Mouse (Mus musculus) small intestine, adult 2 months (tissue): ENCODE measurements around the gene Tmem63b. TPM values are rescaled to one million over a fixed set of nuclear protein-coding genes. Genes with fewer than 3 reads are reported as not detected.
A peak's percentile ranks its signal among the peaks of the same experiment; 100 is the strongest.

Experiments used
- H3K27ac ChIP-seq: fragments of 200-500 bp; 2 replicates; pipeline ENCODE4 v1.5.1; 2012; ENCODE audit warnings: low read depth, low read length, control low read depth, inconsistent platforms; ENCODE audit not compliant: insufficient read depth
- H3K27me3 ChIP-seq: fragments of 200-500 bp; 2 replicates; pipeline ENCODE4 v1.6.1; 2012; ENCODE audit warnings: mild to moderate bottlenecking, moderate library complexity, low read length, inconsistent platforms; ENCODE audit not compliant: control insufficient read depth, insufficient read depth
- H3K36me3 ChIP-seq: fragments of 200-500 bp; 2 replicates; pipeline ENCODE4 v1.6.1; 2012; ENCODE audit warnings: mild to moderate bottlenecking, low read length, control low read depth, inconsistent platforms; ENCODE audit not compliant: control insufficient read depth, insufficient read depth
- H3K4me1 ChIP-seq: fragments of 200-500 bp; 2 replicates; pipeline ENCODE4 v1.6.1; 2012; ENCODE audit warnings: low read length, inconsistent platforms, mixed read lengths; ENCODE audit not compliant: control insufficient read depth, insufficient read depth, insufficient read length
- H3K4me3 ChIP-seq: fragments of 200-500 bp; 2 replicates; pipeline ENCODE4 v1.5.1; 2012; ENCODE audit warnings: low read depth, mild to moderate bottlenecking, control low read depth, inconsistent platforms, low read length, moderate library complexity
- CTCF ChIP-seq: fragments of 200-500 bp; IDR thresholded peaks from 2 replicates; pipeline ENCODE4 v1.5.1; 2012; ENCODE audit warnings: low read depth, mild to moderate bottlenecking, control low read depth, inconsistent platforms, low read length, moderate library complexity, mixed read lengths; ENCODE audit not compliant: insufficient replicate concordance, insufficient read length; ENCODE audit errors: extremely low read depth
- POLR2A ChIP-seq: fragments of 200-500 bp; IDR thresholded peaks from 2 replicates; pipeline ENCODE4 v1.6.1; 2012; ENCODE audit warnings: low read depth, mild to moderate bottlenecking, control low read depth, inconsistent platforms, low read length, moderate library complexity
- WGBS: fragments of 180-500 bp; shearing (Covaris S2); methylation state at CpG from one replicate; pipeline ENCODE4 v1.1.7; 2018; 5-methylcytosine and 5-hydroxymethylcytosine counted together
- polyA plus RNA-seq: library from polyadenylated mRNA; depleted of rRNA; stranded (reverse); fragments of >200 nt; gene quantifications from 2 replicates; pipeline ENCODE4 v1.2.3, GENCODE M21; 2012

Tmem63b gene
- polyA plus RNA-seq, 1 experiment: 65.0 TPM

DNA sequence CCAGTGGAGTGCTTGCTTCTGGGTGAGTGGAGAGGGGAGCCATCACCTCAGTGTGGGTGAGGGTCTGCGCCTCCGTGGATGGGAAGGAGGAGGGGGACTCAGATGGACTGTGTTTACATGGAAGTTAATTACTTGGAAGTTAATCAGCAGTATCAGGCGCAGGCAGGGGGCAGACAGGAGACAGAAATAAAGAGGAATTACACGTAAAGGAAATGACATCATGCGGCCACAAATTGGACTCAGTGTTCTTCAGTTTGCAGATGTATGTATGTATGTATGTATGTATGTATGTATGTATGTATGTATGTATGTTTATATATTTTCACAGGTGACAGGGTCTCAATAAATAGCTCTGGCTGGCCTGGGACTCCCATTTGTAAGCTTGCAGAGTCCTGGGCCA, 20.1 kb upstream of the Tmem63b start:
- Histone ChIP-seq H3K4me3 (no peak overlapping the region), H3K4me1 (peaks cover 9% of the 10 kb centered on the region), H3K36me3 (no peaks in the 10 kb centered on the region), H3K27me3 (no peaks in the 10 kb centered on the region), H3K27ac (no peak overlapping the region)
- WGBS: 68% methylated on average over 5 of the region's 5 CpGs
- TF ChIP-seq POLR2A (no peak), CTCF (no peak)

- H3K4me1 ChIP-seq: peaks cover 26% of the 10 kb centered on the region
- no peaks in the 10 kb centered on the region for H3K27me3 ChIP-seq
- no peak overlapping the region for H3K27ac ChIP-seq
- no peak overlapping the region for H3K4me3 ChIP-seq
- peaks cover 3% of the 10 kb centered on the region for H3K36me3 ChIP-seq
- 73% methylated on average over 7 of the region's 7 CpGs for WGBS
- TF ChIP-seq CTCF (no peak), POLR2A (no peak)
Measured at GRCm38 (mm10) chr17:45703187-45703586, 16.5 kb upstream of the Tmem63b start.

- H3K4me3 ChIP-seq: no peak overlapping the region
- TF ChIP-seq CTCF (no peak), POLR2A (no peak)
- H3K27me3 ChIP-seq: no peaks in the 10 kb centered on the region
- no peak overlapping the region for H3K27ac ChIP-seq
- peaks cover 30% of the 10 kb centered on the region for H3K4me1 ChIP-seq
- 20% methylated on average over 4 of the region's 4 CpGs for WGBS
- H3K36me3 ChIP-seq: peaks cover 6% of the 10 kb centered on the region
Measured at GRCm38 (mm10) chr17:45702254-45702653, 15.5 kb upstream of the Tmem63b start.

DNA sequence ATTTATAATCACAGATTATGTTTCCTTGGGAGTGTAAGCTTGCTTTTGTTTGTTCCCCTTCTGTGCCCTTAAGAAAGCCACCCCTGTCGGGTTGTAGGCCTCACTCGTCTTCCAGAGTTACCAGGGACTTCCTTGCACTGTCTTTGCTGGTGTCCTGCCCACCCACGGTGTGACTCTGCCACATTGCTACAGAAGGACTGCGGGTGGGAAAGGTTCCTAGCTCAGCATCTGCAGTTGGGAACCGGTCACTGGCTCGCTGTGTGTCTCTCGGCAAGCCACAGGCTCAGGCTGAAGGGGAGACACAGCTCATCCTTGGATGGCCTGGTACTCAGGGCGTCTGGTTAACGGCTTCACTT, 14.5 kb upstream of the Tmem63b start:
- WGBS: 64% methylated on average over 9 of the region's 9 CpGs
- TF ChIP-seq CTCF (no peak), POLR2A (no peak)
- Histone ChIP-seq H3K27ac (no peak overlapping the region), H3K4me1 (peaks cover 30% of the 10 kb centered on the region), H3K4me3 (no peak overlapping the region), H3K27me3 (no peaks in the 10 kb centered on the region), H3K36me3 (peaks cover 6% of the 10 kb centered on the region)

DNA sequence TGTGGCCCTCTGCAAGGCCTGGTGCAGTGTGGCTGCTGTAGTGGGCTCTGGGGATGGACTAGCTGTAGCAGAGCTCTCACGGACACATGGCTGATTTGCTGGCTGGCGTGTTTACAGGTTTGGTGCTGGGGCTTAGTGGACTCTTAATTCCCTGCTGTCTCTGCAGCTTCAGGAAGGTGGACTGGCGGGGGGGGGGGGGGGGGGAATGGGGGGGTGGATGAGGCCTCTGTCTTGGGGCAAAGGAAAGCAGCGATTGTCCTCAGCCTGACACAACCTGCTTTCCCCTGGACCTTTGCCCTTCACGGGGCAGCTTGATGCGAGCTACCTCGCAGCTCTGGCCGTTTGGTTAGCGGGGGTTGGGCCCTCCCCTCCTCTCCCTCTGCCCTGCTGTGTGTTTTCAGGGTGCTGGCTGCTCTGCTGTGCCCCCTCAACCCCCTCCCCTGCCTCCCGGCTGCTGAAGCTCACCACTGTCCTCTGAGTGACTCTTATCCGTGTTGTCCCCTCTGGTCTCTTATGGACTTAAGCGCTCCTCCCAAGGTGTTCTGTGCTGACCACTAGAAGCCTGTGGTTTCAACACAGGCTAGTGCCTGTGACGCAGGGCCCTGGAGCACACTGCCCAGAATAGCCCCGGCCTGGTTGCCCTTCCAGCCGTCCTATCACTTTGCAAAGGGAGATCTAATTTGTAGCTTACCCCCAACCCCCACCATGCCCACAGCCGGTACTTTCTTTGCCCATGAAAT, 14.0 kb upstream of the Tmem63b start:
- H3K4me1 ChIP-seq: peaks cover 31% of the 10 kb centered on the region
- no peak overlapping the region for H3K4me3 ChIP-seq
- no peaks in the 10 kb centered on the region for H3K27me3 ChIP-seq
- WGBS: 35% methylated on average over 10 of the region's 16 CpGs
- TF ChIP-seq CTCF (no peak), POLR2A (no peak)
- H3K27ac ChIP-seq: no peak overlapping the region; the same call in 1 of the 2 replicates
- H3K36me3 ChIP-seq: peaks cover 6% of the 10 kb centered on the region

DNA sequence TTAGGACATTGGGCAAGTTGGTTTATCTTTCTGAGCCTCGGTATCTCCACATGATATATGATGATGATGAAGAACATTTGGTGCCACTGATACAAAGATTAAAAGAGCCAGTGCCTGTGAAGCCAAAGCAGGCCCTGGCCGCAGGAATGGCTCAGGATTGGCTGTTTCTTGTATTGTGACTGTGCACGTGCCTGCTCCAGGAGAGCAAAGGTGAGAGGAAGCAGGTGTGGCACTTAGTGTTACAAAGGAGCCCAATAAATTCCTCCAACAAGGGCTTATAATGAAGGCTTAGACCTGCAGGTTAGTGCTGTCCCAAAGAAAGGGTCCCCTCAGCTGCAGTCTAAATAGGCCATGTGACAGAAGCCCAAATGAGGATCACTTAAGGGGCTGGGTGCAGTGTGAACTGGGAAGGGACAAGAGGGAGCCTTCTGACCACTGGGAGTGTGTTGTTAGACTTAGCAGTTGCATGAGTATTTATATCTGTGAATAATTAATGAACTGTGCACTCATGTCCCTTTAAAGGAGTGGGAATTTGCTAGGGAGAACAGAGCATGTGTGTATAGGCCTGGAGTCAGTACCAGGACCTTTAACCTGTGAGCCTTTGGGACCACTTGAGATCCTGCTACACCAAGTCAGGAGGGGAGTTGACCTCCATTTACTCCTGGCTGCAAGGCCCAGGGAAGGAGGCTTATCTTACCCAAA, 12.5 kb upstream of the Tmem63b start:
- WGBS: 38% methylated on average over 3 of the region's 3 CpGs
- Histone ChIP-seq H3K36me3 (peaks cover 6% of the 10 kb centered on the region), H3K4me3 (no peak overlapping the region), H3K27me3 (no peaks in the 10 kb centered on the region), H3K4me1 (peaks cover 29% of the 10 kb centered on the region), H3K27ac (peak overlapping the region; percentile 73)
- TF ChIP-seq CTCF (no peak), POLR2A (no peak)

GRCm38 (mm10) chr17:45698368-45698767, 11.7 kb upstream of the Tmem63b start:
- H3K27ac ChIP-seq: peak overlapping the region; percentile 23; the same call in 1 of the 2 replicates
- H3K4me3 ChIP-seq: no peak overlapping the region
- no peaks in the 10 kb centered on the region for H3K27me3 ChIP-seq
- TF ChIP-seq POLR2A (no peak), CTCF (no peak)
- 69% methylated on average over 6 of the region's 6 CpGs for WGBS
- peaks cover 34% of the 10 kb centered on the region for H3K4me1 ChIP-seq
- H3K36me3 ChIP-seq: peaks cover 6% of the 10 kb centered on the region

DNA sequence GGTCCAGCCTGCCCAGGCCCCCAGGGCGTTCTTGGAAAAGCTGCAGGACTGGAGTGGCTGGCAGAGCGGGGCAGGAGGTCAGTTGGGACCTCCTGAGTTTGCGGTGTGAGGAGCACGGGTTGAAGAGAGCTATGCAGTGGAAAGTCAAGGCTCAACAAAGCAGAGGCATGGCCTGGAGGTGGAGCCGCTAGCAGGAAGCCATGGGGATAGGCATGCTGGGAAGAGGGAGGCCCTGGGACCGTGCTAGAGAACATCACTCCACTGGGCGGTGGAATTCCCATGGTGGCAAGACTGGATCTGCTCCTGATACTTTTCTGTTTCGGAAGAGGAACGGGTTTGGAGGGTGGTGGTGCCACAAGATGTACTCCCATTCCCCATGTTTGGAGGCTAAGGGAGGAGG, 10.3 kb upstream of the Tmem63b start:
- peaks cover 6% of the 10 kb centered on the region for H3K36me3 ChIP-seq
- H3K4me3 ChIP-seq: no peak overlapping the region
- peaks cover 41% of the 10 kb centered on the region for H3K4me1 ChIP-seq
- TF ChIP-seq CTCF (no peak), POLR2A (no peak)
- no peak overlapping the region for H3K27ac ChIP-seq
- 92% methylated on average over 9 of the region's 9 CpGs for WGBS
- H3K27me3 ChIP-seq: no peaks in the 10 kb centered on the region
